Mouse (Mus musculus): ENCODE measurements around the gene Irf2bpl. TPM values are rescaled to one million over a fixed set of nuclear protein-coding genes. Genes with fewer than 3 reads are reported as not detected.

The Irf2bpl gene
- polyA plus RNA-seq, 1 experiment, result 50.0 TPM

GRCm38 (mm10) chr12:86899461-86900179, 15.0 kb upstream of the Irf2bpl start:
- H3K4me3 ChIP-seq (replicated peaks; ENCODE audit: extremely low read depth, low read depth, low read length), result no peak overlapping the region
- DNase-seq, result no peak
- TF ChIP-seq CTCF (IDR thresholded peaks at IDR 0.05; ENCODE audit: insufficient read depth, low read length) (no peak), POLR2A (IDR thresholded peaks at IDR 0.05; ENCODE audit: borderline replicate concordance, extremely low read depth, low read depth, low read length) (no peak)
- 48% methylated on average over 11 of the region's 11 CpGs for WGBS
- peaks cover 16% of the 10 kb centered on the region for H3K4me1 ChIP-seq (ENCODE audit: control insufficient read depth, insufficient read depth, low read length)

- no peak for DNase-seq
- Histone ChIP-seq H3K4me1 (ENCODE audit: control insufficient read depth, insufficient read depth, low read length) (peaks cover 20% of the 10 kb centered on the region), H3K4me3 (replicated peaks; ENCODE audit: extremely low read depth, low read depth, low read length) (no peak overlapping the region)
- WGBS, result 78% methylated on average over 3 of the region's 3 CpGs
- TF ChIP-seq CTCF (IDR thresholded peaks at IDR 0.05; ENCODE audit: insufficient read depth, low read length) (no peak), POLR2A (IDR thresholded peaks at IDR 0.05; ENCODE audit: borderline replicate concordance, extremely low read depth, low read depth, low read length) (no peak)
These were observed 13.8 kb upstream of the Irf2bpl start for GRCm38 (mm10) chr12:86898448-86898847.

- peak; percentile 18 for DNase-seq
- WGBS, result 72% methylated on average over 7 of the region's 7 CpGs
- Histone ChIP-seq H3K4me1 (ENCODE audit: control insufficient read depth, insufficient read depth, low read length) (peaks cover 22% of the 10 kb centered on the region), H3K4me3 (replicated peaks; ENCODE audit: extremely low read depth, low read depth, low read length) (no peak overlapping the region)
- TF ChIP-seq POLR2A (IDR thresholded peaks at IDR 0.05; ENCODE audit: borderline replicate concordance, extremely low read depth, low read depth, low read length), result no peak
- no peak for TF ChIP-seq CTCF (IDR thresholded peaks at IDR 0.05; ENCODE audit: insufficient read depth, low read length)
These were observed 13.2 kb upstream of the Irf2bpl start for GRCm38 (mm10) chr12:86897769-86898273.

GRCm38 (mm10) chr12:86896921-86897512, 12.4 kb upstream of the Irf2bpl start:
- H3K4me1 ChIP-seq (ENCODE audit: control insufficient read depth, insufficient read depth, low read length), result peaks cover 22% of the 10 kb centered on the region
- peak; percentile 15 for DNase-seq
- no peak overlapping the region for H3K4me3 ChIP-seq (replicated peaks; ENCODE audit: extremely low read depth, low read depth, low read length)
- TF ChIP-seq CTCF (IDR thresholded peaks at IDR 0.05; ENCODE audit: insufficient read depth, low read length) (no peak), POLR2A (IDR thresholded peaks at IDR 0.05; ENCODE audit: borderline replicate concordance, extremely low read depth, low read depth, low read length) (no peak)
- 10% methylated on average over 7 of the region's 7 CpGs for WGBS

- peak; percentile 29 for DNase-seq
- 32% methylated on average over 7 of the region's 7 CpGs for WGBS
- no peak overlapping the region for H3K4me3 ChIP-seq (replicated peaks; ENCODE audit: extremely low read depth, low read depth, low read length)
- H3K4me1 ChIP-seq (ENCODE audit: control insufficient read depth, insufficient read depth, low read length), result peaks cover 23% of the 10 kb centered on the region
- no peak for TF ChIP-seq POLR2A (IDR thresholded peaks at IDR 0.05; ENCODE audit: borderline replicate concordance, extremely low read depth, low read depth, low read length)
- TF ChIP-seq CTCF (IDR thresholded peaks at IDR 0.05; ENCODE audit: insufficient read depth, low read length), result no peak
These were observed 11.9 kb upstream of the Irf2bpl start for GRCm38 (mm10) chr12:86896441-86896890.

GRCm38 (mm10) chr12:86895703-86896409, 11.3 kb upstream of the Irf2bpl start:
- TF ChIP-seq CTCF (IDR thresholded peaks at IDR 0.05; ENCODE audit: insufficient read depth, low read length), result no peak
- no peak for TF ChIP-seq POLR2A (IDR thresholded peaks at IDR 0.05; ENCODE audit: borderline replicate concordance, extremely low read depth, low read depth, low read length)
- peaks cover 27% of the 10 kb centered on the region for H3K4me1 ChIP-seq (ENCODE audit: control insufficient read depth, insufficient read depth, low read length)
- DNase-seq, result peak; percentile 19
- WGBS, result 50% methylated on average over 4 of the region's 4 CpGs
- H3K4me3 ChIP-seq (replicated peaks; ENCODE audit: extremely low read depth, low read depth, low read length), result no peak overlapping the region

- H3K4me1 ChIP-seq (ENCODE audit: control insufficient read depth, insufficient read depth, low read length), result peaks cover 35% of the 10 kb centered on the region
- peak; percentile 52 for DNase-seq
- 2% methylated on average over 12 of the region's 12 CpGs for WGBS
- peak overlapping the region; percentile 31 for H3K4me3 ChIP-seq (replicated peaks; ENCODE audit: extremely low read depth, low read depth, low read length)
- no peak for TF ChIP-seq POLR2A (IDR thresholded peaks at IDR 0.05; ENCODE audit: borderline replicate concordance, extremely low read depth, low read depth, low read length)
- TF ChIP-seq CTCF (IDR thresholded peaks at IDR 0.05; ENCODE audit: insufficient read depth, low read length), result no peak
These were observed 10.3 kb upstream of the Irf2bpl start for GRCm38 (mm10) chr12:86894841-86895428.

GRCm38 (mm10) chr12:86894184-86894839, 9.7 kb upstream of the Irf2bpl start:
- peak; percentile 64; the same call in 1 of the 2 replicates for TF ChIP-seq POLR2A (IDR thresholded peaks at IDR 0.05; ENCODE audit: borderline replicate concordance, extremely low read depth, low read depth, low read length)
- no peak for TF ChIP-seq CTCF (IDR thresholded peaks at IDR 0.05; ENCODE audit: insufficient read depth, low read length)
- WGBS, result under 1% methylated on average over 22 of the region's 26 CpGs
- Histone ChIP-seq H3K4me3 (replicated peaks; ENCODE audit: extremely low read depth, low read depth, low read length) (peak overlapping the region; percentile 64), H3K4me1 (ENCODE audit: control insufficient read depth, insufficient read depth, low read length) (peaks cover 40% of the 10 kb centered on the region)
- peak; percentile 97 for DNase-seq

Data from lung, adult 2 months (tissue).